Mouse (Mus musculus): Measurements from ENCODE around the gene Rapgefl1.

Gene Rapgefl1

GRCm38 (mm10) chr11:98854659-98855058 lies 18.1 kb downstream of the Rapgefl1 start:
- no peak for DNase-seq (ENCODE audit: low read depth in 1 of 2, low spot score in 2 of 2)

GRCm38 (mm10) chr11:98858759-98859731 lies 22.5 kb downstream of the Rapgefl1 start:
- peak; percentile 53 to 73 for DNase-seq (ENCODE audit: low read depth in 1 of 2, low spot score in 2 of 2)

- peak; percentile 87 to 93 for DNase-seq (ENCODE audit: low read depth in 1 of 2, low spot score in 2 of 2)
Measured at GRCm38 (mm10) chr11:98863028-98863750, 26.6 kb downstream of the Rapgefl1 start, which contains the start of gene Wipf2. Gene Wipf2, plus strand, starts transcription at chr11:98863638.

GRCm38 (mm10) chr11:98863751-98864429 lies 27.3 kb downstream of the Rapgefl1 start:
- no peak for DNase-seq (ENCODE audit: low read depth in 1 of 2, low spot score in 2 of 2)

GRCm38 (mm10) chr11:98867293-98867692 lies 30.7 kb downstream of the Rapgefl1 start:
- no peak for DNase-seq (ENCODE audit: low read depth in 1 of 2, low spot score in 2 of 2)

GRCm38 (mm10) chr11:98869906-98870305 lies 33.3 kb downstream of the Rapgefl1 start:
- no peak for DNase-seq (ENCODE audit: low read depth in 1 of 2, low spot score in 2 of 2)

GRCm38 (mm10) chr11:98870791-98871190 lies 34.2 kb downstream of the Rapgefl1 start:
- DNase-seq (ENCODE audit: low read depth in 1 of 2, low spot score in 2 of 2), result no peak

GRCm38 (mm10) chr11:98871416-98871815 lies 34.8 kb downstream of the Rapgefl1 start:
- no peak for DNase-seq (ENCODE audit: low read depth in 1 of 2, low spot score in 2 of 2)

GRCm38 (mm10) chr11:98872040-98872439 lies 35.5 kb downstream of the Rapgefl1 start:
- DNase-seq (ENCODE audit: low read depth in 1 of 2, low spot score in 2 of 2), result no peak

GRCm38 (mm10) chr11:98873900-98874299 lies 37.3 kb downstream of the Rapgefl1 start:
- DNase-seq (ENCODE audit: low read depth in 1 of 2, low spot score in 2 of 2), result no peak

- no peak for DNase-seq (ENCODE audit: low read depth in 1 of 2, low spot score in 2 of 2)
Measured at GRCm38 (mm10) chr11:98877001-98877400, 40.4 kb downstream of the Rapgefl1 start.

GRCm38 (mm10) chr11:98887703-98888102 lies 51.1 kb downstream of the Rapgefl1 start:
- no peak for DNase-seq (ENCODE audit: low read depth in 1 of 2, low spot score in 2 of 2)

- peak; percentile 11 to 34 for DNase-seq (ENCODE audit: low read depth in 1 of 2, low spot score in 2 of 2)
Measured at GRCm38 (mm10) chr11:98889077-98889476, 52.5 kb downstream of the Rapgefl1 start.

GRCm38 (mm10) chr11:98889977-98890376 lies 53.4 kb downstream of the Rapgefl1 start:
- DNase-seq (ENCODE audit: low read depth in 1 of 2, low spot score in 2 of 2), result no peak

GRCm38 (mm10) chr11:98892426-98892825 lies 55.8 kb downstream of the Rapgefl1 start:
- no peak for DNase-seq (ENCODE audit: low read depth in 1 of 2, low spot score in 2 of 2)

- peak in 1 of 2 experiments; percentile 25 for DNase-seq (ENCODE audit: low read depth in 1 of 2, low spot score in 2 of 2)
Measured at GRCm38 (mm10) chr11:98900529-98901125, 64.0 kb downstream of the Rapgefl1 start.

GRCm38 (mm10) chr11:98902621-98903245 lies 66.1 kb downstream of the Rapgefl1 start:
- DNase-seq (ENCODE audit: low read depth in 1 of 2, low spot score in 2 of 2), result no peak
